In the genomic region with DNA sequence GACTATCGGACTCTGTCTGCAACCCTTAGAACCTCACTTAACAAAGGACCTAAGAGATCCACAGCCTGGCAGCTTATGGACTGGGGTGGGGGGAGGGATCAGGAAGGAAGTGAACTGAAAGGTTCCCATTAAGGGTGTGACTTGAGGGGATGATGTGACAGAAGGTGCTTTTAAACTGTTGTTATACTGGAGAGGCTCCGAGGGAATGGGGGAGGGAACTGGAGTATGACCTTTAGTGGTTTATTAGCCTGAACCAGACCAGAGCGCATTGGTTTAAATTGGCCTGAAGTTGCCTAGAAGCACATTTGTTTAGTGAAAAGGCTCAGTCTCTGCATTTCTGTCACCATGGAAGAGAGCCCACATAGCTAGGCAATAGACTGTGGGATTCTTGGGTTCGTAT, we compare ENCODE assay signal across 15 mouse cellular contexts. TPM values are rescaled to one million over a fixed set of nuclear protein-coding genes. Genes with fewer than 3 reads are reported as not detected.
DNase-seq lines count a peak whose midpoint lies in the region; ATAC-seq and TF ChIP-seq lines count a peak whose summit lies in the region.
"Had no signal": no experiment of that assay in that cellular context is flagged by ENCODE, and none has a peak within 500 bp of the region (broad histone marks: within the 10 kb centered on the region; RNA-seq: fewer than 3 reads in every experiment).

No protein-coding gene starts in this region.

- peak; percentile 30 for DNase-seq in lung, embryonic 14.5 days
- no peak for DNase-seq in lung, adult 2 months
- peak; percentile 34 for DNase-seq in embryo, embryonic 10 days (ENCODE audit: low spot score)
- DNase-seq in kidney, adult 8-10 months = peak; percentile 15 to 23
- no peak for DNase-seq in cerebellum, adult 18-20 months
- DNase-seq: adrenal gland, adult 8-10 months; left cerebral cortex, postnatal 4 days had no signal

- no peaks in the 10 kb centered on the region for H3K9me3 ChIP-seq in lung, embryonic 14.5 days (ENCODE audit: low read depth, low read length)
- no peaks in the 10 kb centered on the region for H3K9me3 ChIP-seq in limb, embryonic 15.5 days
- H3K9me3 ChIP-seq: heart, embryonic 10.5 days; hindbrain, embryonic 15.5 days had no signal

- no peak overlapping the region for H3K4me3 ChIP-seq in lung, embryonic 14.5 days (ENCODE audit: low read depth, low read length)
- H3K4me3 ChIP-seq in lung, adult 2 months (replicated peaks; ENCODE audit: extremely low read depth, low read depth, low read length) = no peak overlapping the region
- H3K4me3 ChIP-seq in limb, embryonic 15.5 days = no peak overlapping the region
- H3K4me3 ChIP-seq: heart, embryonic 10.5 days; hindbrain, embryonic 15.5 days had no signal

- no peaks in the 10 kb centered on the region; the same call in 1 of the 2 replicates for H3K4me1 ChIP-seq in lung, embryonic 14.5 days (ENCODE audit: insufficient read depth)
- H3K4me1 ChIP-seq in lung, adult 2 months (ENCODE audit: control insufficient read depth, insufficient read depth, low read length) = peaks cover 7% of the 10 kb centered on the region
- H3K4me1 ChIP-seq in limb, embryonic 15.5 days = no peaks in the 10 kb centered on the region
- H3K4me1 ChIP-seq: heart, embryonic 10.5 days; hindbrain, embryonic 15.5 days had no signal

- TF ChIP-seq POLR2A in lung, adult 2 months (IDR thresholded peaks at IDR 0.05; ENCODE audit: borderline replicate concordance, extremely low read depth, low read depth, low read length) = no peak

- H3K27ac ChIP-seq in lung, embryonic 14.5 days (ENCODE audit: low read depth) = no peak overlapping the region
- peak overlapping the region; percentile 35; the same call in 1 of the 2 replicates for H3K27ac ChIP-seq in limb, embryonic 15.5 days
- H3K27ac ChIP-seq: heart, embryonic 10.5 days; hindbrain, embryonic 15.5 days; macrophage had no signal

- no peaks in the 10 kb centered on the region for H3K36me3 ChIP-seq in lung, embryonic 14.5 days (ENCODE audit: insufficient read depth)
- no peaks in the 10 kb centered on the region for H3K36me3 ChIP-seq in limb, embryonic 15.5 days
- H3K36me3 ChIP-seq: heart, embryonic 10.5 days; hindbrain, embryonic 15.5 days had no signal

- H3K27me3 ChIP-seq in lung, embryonic 14.5 days (ENCODE audit: insufficient read depth, low read length) = no peaks in the 10 kb centered on the region
- no peaks in the 10 kb centered on the region for H3K27me3 ChIP-seq in limb, embryonic 15.5 days
- H3K27me3 ChIP-seq: hindbrain, embryonic 15.5 days had no signal

- no peak for TF ChIP-seq CTCF in lung, embryonic 14.5 days (IDR thresholded peaks at IDR 0.05; ENCODE audit: low read depth)
- no peak for TF ChIP-seq CTCF in lung, adult 2 months (IDR thresholded peaks at IDR 0.05; ENCODE audit: insufficient read depth, low read length)

- no peak overlapping the region for H3K4me2 ChIP-seq in lung, embryonic 14.5 days
- H3K4me2 ChIP-seq in limb, embryonic 15.5 days = no peak overlapping the region
- H3K4me2 ChIP-seq: hindbrain, embryonic 15.5 days had no signal

- peak; percentile 21; the same call in 1 of the 2 replicates for ATAC-seq in lung, embryonic 14.5 days (ENCODE audit: insufficient read depth)
- ATAC-seq in limb, embryonic 15.5 days (ENCODE audit: insufficient number of reproducible peaks, low FRiP score, low TSS enrichment, low read depth) = no peak
- ATAC-seq in CD4-positive, CD25-positive, alpha-beta regulatory T cell, adult 4 months = no peak
- ATAC-seq: Patski had no signal

- 39% methylated on average over 4 of the region's 4 CpGs for WGBS in lung, embryonic 14.5 days
- 63% methylated on average over 4 of the region's 4 CpGs for WGBS in lung, adult 2 months
- 54% methylated on average over 4 of the region's 4 CpGs for WGBS in limb, embryonic 15.5 days

- H3K9ac ChIP-seq in lung, embryonic 14.5 days = no peak overlapping the region
- no peak overlapping the region for H3K9ac ChIP-seq in limb, embryonic 15.5 days
- H3K9ac ChIP-seq: hindbrain, embryonic 15.5 days had no signal

RNA-seq across cellular contexts. Expression of gene Ints6l, which starts 13.0 kb away (rescaled TPM):
- polyA plus RNA-seq in lung, embryonic 14.5 days (2014; fragmentation: Nextera tagmentation; extraction: Ambion mirVana) = 27.8 and 29.9 TPM in 2 replicates
- 15.4 and 24.4 TPM in 2 replicates for polyA plus RNA-seq in lung, adult 2 months (2012; rRNA removed)
- polyA plus RNA-seq in limb, embryonic 15.5 days (2015; fragmentation: Nextera tagmentation; extraction: Ambion mirVana) = 28.8 and 29.7 TPM in 2 replicates
- 10 to 100 TPM; 24.7 to 33.4 TPM for polyA plus RNA-seq in CD4-positive, CD25-positive, alpha-beta regulatory T cell, adult 4 months (2017; shearing (Covaris generic))

RNA-seq across cellular contexts. Expression of gene Gm2174, which starts 19.9 kb away (rescaled TPM):
- polyA plus RNA-seq in lung, embryonic 14.5 days (2014; fragmentation: Nextera tagmentation; extraction: Ambion mirVana) = 2.2 and 4.5 TPM in 2 replicates
- polyA plus RNA-seq in lung, adult 2 months (2012; rRNA removed) = not detected in 2 replicates
- 2.2 and 2.8 TPM in 2 replicates for polyA plus RNA-seq in limb, embryonic 15.5 days (2015; fragmentation: Nextera tagmentation; extraction: Ambion mirVana)
- 10 to 100 TPM in 1 of 2 experiments, not detected in 1; 15.0 TPM for polyA plus RNA-seq in CD4-positive, CD25-positive, alpha-beta regulatory T cell, adult 4 months (2017; shearing (Covaris generic))
- polyA plus RNA-seq: Patski had no signal

RNA-seq across cellular contexts. Expression of gene Gm10477, which starts 56.9 kb away (rescaled TPM):
- polyA plus RNA-seq in lung, embryonic 14.5 days (2014; fragmentation: Nextera tagmentation; extraction: Ambion mirVana) = not detected in 2 replicates
- polyA plus RNA-seq in lung, adult 2 months (2012; rRNA removed) = not detected in 2 replicates
- not detected in 2 replicates for polyA plus RNA-seq in limb, embryonic 15.5 days (2015; fragmentation: Nextera tagmentation; extraction: Ambion mirVana)
- polyA plus RNA-seq in CD4-positive, CD25-positive, alpha-beta regulatory T cell, adult 4 months (2017; shearing (Covaris generic)) = not detected
- polyA plus RNA-seq: cortical plate, adult 2 months; heart, embryonic 10.5 days; hindbrain, embryonic 15.5 days; macrophage; Patski; thymus, postnatal 0 days had no signal

Comparison
In these comparisons a context has a peak if more than half of its experiments do, and no peak if none do; other contexts are left out.
1. DNase-seq: peak in lung, embryonic 14.5 days (single experiment), embryo, embryonic 10 days (single experiment) and kidney, adult 8-10 months (2 of 2); none in lung, adult 2 months (single experiment) and cerebellum, adult 18-20 months (0 of 2).